Mouse (Mus musculus) thymus, postnatal 0 days (tissue): ENCODE results near the gene Dennd2a. TPM values are rescaled to one million over a fixed set of nuclear protein-coding genes. Genes with fewer than 3 reads are reported as not detected.
A peak's percentile ranks its signal among the peaks of the same experiment; 100 is the strongest.
"Not testable (repeated sequence)": the region's sequence is repeated elsewhere in the genome, so short reads cannot be mapped to it uniquely, and the experiment has no call there.

ENCODE experiments used
- DNase-seq: peaks from one replicate; pipeline ENCODE4 v3.0.0-alpha.2; 2015; ENCODE audit warnings: low spot score
- polyA plus RNA-seq: library from polyadenylated mRNA; unstranded; fragments of >200 nt; fragmentation: Nextera tagmentation; extraction: Ambion mirVana; gene quantifications from 2 replicates; pipeline ENCODE4 v1.2.1, GENCODE M21; 2015

The Dennd2a gene
- polyA plus RNA-seq, 1 experiment from 2014 or later: 2.6 TPM

- peak; percentile 81 for DNase-seq
These were observed 137.6 kb downstream of the Dennd2a start, which contains the start of gene Mkrn1 for GRCm38 (mm10) chr6:39419851-39420721. Gene Mkrn1, minus strand, starts transcription at chr6:39420462.

- DNase-seq: peak; percentile 35
These were observed 138.2 kb downstream of the Dennd2a start for GRCm38 (mm10) chr6:39419386-39419850.

GRCm38 (mm10) chr6:39416654-39417053 is 141.0 kb downstream of the Dennd2a start:
- DNase-seq: not testable (repeated sequence)

- peak; percentile 81 for DNase-seq
These were observed 141.9 kb downstream of the Dennd2a start for GRCm38 (mm10) chr6:39415762-39416161.

- DNase-seq: no peak
These were observed 143.6 kb downstream of the Dennd2a start for GRCm38 (mm10) chr6:39414106-39414505.

Other genes starting within 250 kb of the Dennd2a start
- 26.4 and 32.1 TPM in 2 replicates for gene Slc37a3, start 180.2 kb downstream of the Dennd2a start, polyA plus RNA-seq
- gene Rab19, start 176.7 kb downstream of the Dennd2a start, polyA plus RNA-seq: 22.3 and 24.9 TPM in 2 replicates
- gene Mkrn1, start 137.4 kb downstream of the Dennd2a start, polyA plus RNA-seq: 80.3 and 91.5 TPM in 2 replicates
- 27.9 and 29.0 TPM in 2 replicates for gene Adck2, start 16.0 kb upstream of the Dennd2a start, polyA plus RNA-seq
- gene Gm42420, start 27.9 kb upstream of the Dennd2a start, polyA plus RNA-seq: 2.3 and 2.7 TPM in 2 replicates
- 335 and 367 TPM in 2 replicates for gene Ndufb2, start 34.7 kb upstream of the Dennd2a start, polyA plus RNA-seq
- 5.3 and 7.1 TPM in 2 replicates for gene Braf, start 167.6 kb upstream of the Dennd2a start, polyA plus RNA-seq